Mouse (Mus musculus) kidney, embryonic 16.5 days (tissue): Measurements from ENCODE around the gene Rtn1. TPM values are rescaled to one million over a fixed set of nuclear protein-coding genes. Genes with fewer than 3 reads are reported as not detected.

Experiments
- ATAC-seq: fragments of 200-750 bp; cut with Nextera tagmentation; 2 replicates; pipeline ENCODE4 v1.8.0; 2017; ENCODE audit warnings: moderate TSS enrichment; ENCODE audit not compliant: low FRiP score, low TSS enrichment
- H3K27ac ChIP-seq: fragments of 300-500 bp; sonication (generic); 2 replicates; pipeline ENCODE4 v1.5.1; 2014; ENCODE audit warnings: low read length
- H3K27me3 ChIP-seq: fragments of 300-500 bp; sonication (generic); 2 replicates; pipeline ENCODE4 v1.6.1; 2014; ENCODE audit warnings: low read length, control low read depth, mixed read lengths; ENCODE audit not compliant: insufficient read depth
- H3K36me3 ChIP-seq: fragments of 300-500 bp; sonication (generic); 2 replicates; pipeline ENCODE4 v1.6.1; 2014; ENCODE audit warnings: low read length, control low read depth, mixed read lengths; ENCODE audit not compliant: insufficient read depth
- H3K4me1 ChIP-seq: fragments of 300-500 bp; sonication (generic); 2 replicates; pipeline ENCODE4 v1.6.1; 2014; ENCODE audit warnings: low read length, control low read depth, mixed read lengths; ENCODE audit not compliant: insufficient read depth
- H3K4me2 ChIP-seq: fragments of 300-500 bp; sonication (generic); replicated peaks from 2 replicates; pipeline ENCODE4 v1.6.1; 2014; ENCODE audit warnings: low read depth, low read length
- H3K4me3 ChIP-seq: fragments of 300-500 bp; sonication (generic); 2 replicates; pipeline ENCODE4 v1.5.1; 2014; ENCODE audit warnings: mild to moderate bottlenecking, low read length
- H3K9ac ChIP-seq: fragments of 300-500 bp; sonication (generic); replicated peaks from 2 replicates; pipeline ENCODE4 v1.6.1; 2014; ENCODE audit warnings: low read length
- H3K9me3 ChIP-seq: fragments of 300-500 bp; sonication (generic); 2 replicates; pipeline ENCODE4 v1.6.1; 2016; ENCODE audit warnings: low read length, control low read depth
- WGBS: fragments of 180-500 bp; shearing (Covaris S2); extraction: QIAGEN DNeasy Blood & Tissue Kit; methylation state at CpG from one replicate; pipeline ENCODE4 v1.1.7; 2014; 5-methylcytosine and 5-hydroxymethylcytosine counted together
- polyA plus RNA-seq: library from polyadenylated mRNA; unstranded; fragments of >200 nt; fragmentation: Nextera tagmentation; extraction: Ambion mirVana; gene quantifications from 2 replicates; pipeline ENCODE4 v1.2.1, GENCODE M21; 2015

Gene Rtn1
- polyA plus RNA-seq, 1 experiment from 2014 or later: 9.4 TPM

DNA sequence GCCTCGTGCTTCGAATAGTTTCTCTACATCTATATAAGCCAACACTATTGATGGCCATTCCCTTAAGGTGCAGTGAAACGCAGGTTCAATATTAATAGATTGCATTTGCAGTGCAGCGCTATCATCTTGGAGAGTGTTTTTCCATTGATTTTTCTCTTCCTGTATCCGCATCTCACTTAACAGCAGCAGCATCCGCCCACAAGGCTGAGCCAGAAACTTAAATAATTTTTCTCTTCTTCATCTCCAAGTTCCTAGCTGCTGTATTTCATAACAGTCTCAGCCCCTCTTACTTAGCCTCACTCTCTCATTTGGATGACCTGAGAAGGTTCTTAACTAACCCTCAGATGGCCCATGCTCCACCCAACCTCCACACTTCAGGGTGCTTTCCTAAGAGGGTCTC lies 20.7 kb downstream of the Rtn1 start:
- Histone ChIP-seq H3K36me3 (no peaks in the 10 kb centered on the region), H3K4me1 (no peaks in the 10 kb centered on the region), H3K4me2 (no peak overlapping the region), H3K9ac (no peak overlapping the region), H3K9me3 (no peaks in the 10 kb centered on the region), H3K27me3 (no peaks in the 10 kb centered on the region), H3K4me3 (no peak overlapping the region), H3K27ac (no peak overlapping the region)
- ATAC-seq: no peak
- WGBS: 96% methylated on average over 6 of the region's 6 CpGs

DNA sequence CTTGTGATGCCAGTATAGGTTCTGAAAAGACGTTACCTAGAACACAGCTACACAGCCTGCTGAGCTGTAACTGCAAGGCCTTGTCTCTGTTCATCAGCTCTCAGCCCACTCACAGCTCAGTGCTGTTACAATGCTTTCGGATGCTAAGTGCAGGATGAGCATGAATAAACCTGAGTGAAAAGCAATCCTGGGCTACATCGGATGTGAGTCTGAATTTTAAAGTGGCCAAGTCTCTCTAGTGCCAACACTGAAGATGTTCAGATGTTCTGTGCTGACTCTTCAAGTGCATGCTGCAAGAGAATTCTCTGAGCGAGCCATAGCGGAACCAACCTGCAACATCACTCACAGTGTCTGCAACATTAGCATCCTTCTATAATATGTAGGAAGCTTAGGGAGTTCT lies 32.5 kb downstream of the Rtn1 start:
- 84% methylated on average over 5 of the region's 5 CpGs for WGBS

GRCm38 (mm10) chr12:72374823-72375225 lies 34.0 kb downstream of the Rtn1 start:
- ATAC-seq: no peak
- Histone ChIP-seq H3K4me1 (no peaks in the 10 kb centered on the region), H3K4me3 (no peak overlapping the region), H3K9me3 (no peaks in the 10 kb centered on the region), H3K9ac (no peak overlapping the region), H3K27me3 (no peaks in the 10 kb centered on the region), H3K36me3 (no peaks in the 10 kb centered on the region), H3K27ac (no peak overlapping the region), H3K4me2 (no peak overlapping the region)
- WGBS: 58% methylated on average over 11 of the region's 11 CpGs

More for the DNA sequence above, 32.5 kb downstream of the Rtn1 start:
- Histone ChIP-seq H3K9ac (no peak overlapping the region), H3K9me3 (no peaks in the 10 kb centered on the region), H3K36me3 (no peaks in the 10 kb centered on the region), H3K4me2 (no peak overlapping the region), H3K27me3 (no peaks in the 10 kb centered on the region), H3K4me3 (no peak overlapping the region), H3K4me1 (no peaks in the 10 kb centered on the region), H3K27ac (no peak overlapping the region)
- ATAC-seq: no peak

GRCm38 (mm10) chr12:72373916-72374615 lies 34.8 kb downstream of the Rtn1 start:
- Histone ChIP-seq H3K36me3 (no peaks in the 10 kb centered on the region), H3K27me3 (no peaks in the 10 kb centered on the region), H3K4me3 (no peak overlapping the region), H3K4me2 (no peak overlapping the region), H3K4me1 (no peaks in the 10 kb centered on the region), H3K9ac (no peak overlapping the region), H3K27ac (no peak overlapping the region), H3K9me3 (no peaks in the 10 kb centered on the region)
- 59% methylated on average over 17 of the region's 17 CpGs for WGBS
- no peak for ATAC-seq

- H3K4me3 ChIP-seq: no peak overlapping the region
- H3K4me2 ChIP-seq: no peak overlapping the region
- no peak overlapping the region for H3K27ac ChIP-seq
- no peaks in the 10 kb centered on the region for H3K4me1 ChIP-seq
- no peaks in the 10 kb centered on the region for H3K36me3 ChIP-seq
- H3K9ac ChIP-seq: no peak overlapping the region
- H3K9me3 ChIP-seq: no peaks in the 10 kb centered on the region
- no peak for ATAC-seq
- 62% methylated on average over 5 of the region's 5 CpGs for WGBS
- no peaks in the 10 kb centered on the region for H3K27me3 ChIP-seq
Measured at GRCm38 (mm10) chr12:72370081-72370480, 38.8 kb downstream of the Rtn1 start.

DNA sequence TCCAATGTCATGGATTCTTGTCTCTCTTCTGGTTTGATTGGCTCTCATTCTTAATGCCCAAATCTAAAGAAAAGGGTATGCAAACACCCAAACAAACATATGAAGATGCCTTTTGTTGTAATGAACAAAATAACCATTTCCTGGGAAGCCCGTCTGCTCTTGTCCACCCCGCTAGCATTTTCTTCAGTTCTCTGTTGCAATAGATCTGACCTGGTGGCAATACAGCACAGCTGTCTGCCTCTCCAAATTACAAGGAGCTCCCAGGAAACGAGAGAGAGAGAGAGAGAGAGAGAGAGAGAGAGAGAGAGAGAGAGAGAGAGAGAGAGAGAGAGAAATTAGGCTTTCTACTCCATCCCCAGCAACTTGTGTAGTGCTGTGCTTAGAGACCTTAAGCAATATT lies 42.1 kb downstream of the Rtn1 start:
- Histone ChIP-seq H3K4me3 (no peak overlapping the region), H3K27me3 (no peaks in the 10 kb centered on the region), H3K4me1 (no peaks in the 10 kb centered on the region), H3K27ac (no peak overlapping the region), H3K9ac (no peak overlapping the region), H3K4me2 (no peak overlapping the region), H3K9me3 (no peaks in the 10 kb centered on the region), H3K36me3 (no peaks in the 10 kb centered on the region)
- no peak for ATAC-seq
- WGBS: 51% methylated on average over 3 of the region's 3 CpGs

- no peaks in the 10 kb centered on the region for H3K9me3 ChIP-seq
- no peaks in the 10 kb centered on the region for H3K27me3 ChIP-seq
- H3K4me2 ChIP-seq: no peak overlapping the region
- no peak overlapping the region for H3K27ac ChIP-seq
- 80% methylated on average over 1 of the region's 2 CpGs for WGBS
- no peak for ATAC-seq
- no peaks in the 10 kb centered on the region for H3K4me1 ChIP-seq
- H3K4me3 ChIP-seq: no peak overlapping the region
- H3K9ac ChIP-seq: no peak overlapping the region
- no peaks in the 10 kb centered on the region for H3K36me3 ChIP-seq
Measured at GRCm38 (mm10) chr12:72366104-72366437, 42.8 kb downstream of the Rtn1 start.

DNA sequence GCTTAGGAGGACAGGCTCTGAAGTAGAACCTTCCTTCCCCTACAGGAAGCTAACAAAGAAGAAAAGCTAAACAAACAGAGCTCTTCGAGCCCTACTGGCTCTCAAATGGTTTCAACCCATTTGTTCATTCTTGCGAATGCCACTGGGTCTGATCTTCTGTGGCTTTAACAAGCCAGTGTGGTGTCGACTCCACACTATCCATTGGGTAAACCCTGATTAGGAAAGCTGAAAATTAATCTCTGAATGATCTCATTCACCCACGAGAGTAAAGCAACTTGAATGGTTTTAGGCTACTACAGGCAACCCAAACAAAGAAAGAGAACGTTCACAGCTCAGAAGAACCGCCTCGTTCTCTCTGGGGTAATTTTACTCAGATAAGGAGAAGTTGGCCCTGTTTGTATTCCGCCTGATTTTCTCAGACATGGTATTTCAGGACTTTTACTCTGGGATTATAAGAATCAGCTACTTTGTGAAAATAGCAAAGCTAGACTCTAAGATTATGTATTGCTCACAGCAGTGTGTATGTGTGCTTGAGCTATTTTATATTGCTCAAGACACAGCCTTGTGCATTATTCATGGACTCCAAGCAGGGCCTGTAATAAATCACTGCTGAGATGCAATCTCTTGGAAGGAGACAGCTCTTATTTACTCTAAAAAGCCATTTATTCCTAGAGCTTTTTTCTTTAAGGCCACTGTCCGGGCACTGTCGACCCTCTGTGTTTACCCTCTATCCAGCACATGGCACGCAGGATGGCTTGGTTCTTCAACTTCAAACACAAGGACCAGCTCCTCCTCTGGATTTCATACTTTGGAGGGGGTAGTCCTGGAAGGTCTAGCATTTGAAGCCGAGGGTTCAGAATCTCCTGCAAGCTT lies 43.4 kb downstream of the Rtn1 start:
- Histone ChIP-seq H3K36me3 (no peaks in the 10 kb centered on the region), H3K4me2 (no peak overlapping the region), H3K27ac (no peak overlapping the region), H3K4me3 (no peak overlapping the region), H3K9me3 (no peaks in the 10 kb centered on the region), H3K4me1 (no peaks in the 10 kb centered on the region), H3K27me3 (no peaks in the 10 kb centered on the region), H3K9ac (no peak overlapping the region)
- WGBS: 61% methylated on average over 12 of the region's 12 CpGs
- 0 out of 2 replicates have a peak, but pooled peaks have one; percentile 67 for ATAC-seq

- WGBS: 84% methylated on average over 5 of the region's 5 CpGs
- H3K4me3 ChIP-seq: no peak overlapping the region
- no peaks in the 10 kb centered on the region for H3K9me3 ChIP-seq
- no peak overlapping the region for H3K9ac ChIP-seq
- no peak overlapping the region for H3K4me2 ChIP-seq
- no peaks in the 10 kb centered on the region for H3K36me3 ChIP-seq
- ATAC-seq: no peak
- no peak overlapping the region for H3K27ac ChIP-seq
- H3K27me3 ChIP-seq: no peaks in the 10 kb centered on the region
- no peaks in the 10 kb centered on the region for H3K4me1 ChIP-seq
Measured at GRCm38 (mm10) chr12:72364543-72364942, 44.3 kb downstream of the Rtn1 start.
